1 mouse cellular context compared by ENCODE assay signal in the genomic region with DNA sequence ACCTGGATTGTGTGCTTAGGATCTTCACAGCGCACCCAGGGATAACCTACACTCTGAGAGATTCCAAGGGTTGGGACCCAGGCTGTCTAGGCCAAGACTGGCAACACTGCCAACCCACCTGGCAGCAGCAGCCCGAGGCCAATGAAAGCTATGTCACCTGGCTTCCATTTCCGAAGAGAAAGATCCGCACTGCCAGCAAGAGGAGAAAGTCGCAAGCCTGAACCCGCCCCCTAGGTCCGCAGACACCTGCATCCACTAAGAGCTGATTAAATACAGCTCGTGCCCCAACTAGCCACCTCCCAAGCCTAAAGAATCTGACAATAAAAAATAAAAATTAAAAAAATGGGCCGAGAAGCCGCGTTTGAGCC.
TF ChIP-seq lines count a peak whose summit lies in the region.

No protein-coding gene starts in this region.

TF ChIP-seq in MEL, 35 proteins besides CTCF, POLR2A, EP300 and RAD21 (continued from another document):
- TF ChIP-seq HCFC1 (IDR thresholded peaks at IDR 0.05; ENCODE audit: low read depth, low read length) (no peak), ZC3H11A (IDR thresholded peaks at IDR 0.05; ENCODE audit: low read depth, low read length) (no peak), E2F4 (IDR thresholded peaks at IDR 0.05; ENCODE audit: borderline replicate concordance, low read depth, low read length) (no peak)
